27 mouse cellular contexts compared by ENCODE assay signal in genomic region chr5:4675316-4675715, GRCm38 (mm10).
DNase-seq lines count a peak whose midpoint lies in the region; ATAC-seq and TF ChIP-seq lines count a peak whose summit lies in the region.
"Had no signal": no experiment of that assay in that cellular context is flagged by ENCODE, and none has a peak within 500 bp of the region (broad histone marks: within the 10 kb centered on the region; RNA-seq: fewer than 3 reads in every experiment).

No protein-coding gene starts in this region.

- no peak overlapping the region for H3K9ac ChIP-seq in intestine, embryonic 14.5 days (ENCODE audit: low read length)
- H3K9ac ChIP-seq in intestine, embryonic 15.5 days = no peak overlapping the region
- H3K9ac ChIP-seq in midbrain, embryonic 11.5 days (ENCODE audit: low read length) = no peak overlapping the region
- H3K9ac ChIP-seq in midbrain, embryonic 14.5 days (replicated peaks; ENCODE audit: low read length) = no peak overlapping the region
- H3K9ac ChIP-seq: embryonic facial prominence, embryonic 13.5 days; forebrain, embryonic 15.5 days; heart, embryonic 13.5 days; hindbrain, embryonic 15.5 days; limb, embryonic 15.5 days; liver, embryonic 13.5 days; lung, embryonic 15.5 days; midbrain, embryonic 12.5 days; neural tube, embryonic 13.5 days had no signal

- no peak overlapping the region for H3K4me3 ChIP-seq in intestine, embryonic 14.5 days (ENCODE audit: low read depth, low read length)
- H3K4me3 ChIP-seq in intestine, embryonic 15.5 days (replicated peaks) = no peak overlapping the region
- no peak overlapping the region for H3K4me3 ChIP-seq in midbrain, embryonic 11.5 days (ENCODE audit: low read depth, low read length)
- H3K4me3 ChIP-seq in midbrain, embryonic 14.5 days (replicated peaks; ENCODE audit: low read depth, low read length) = no peak overlapping the region
- H3K4me3 ChIP-seq in left cerebral cortex, adult 2 months = no peak overlapping the region
- H3K4me3 ChIP-seq: embryonic facial prominence, embryonic 13.5 days; forebrain, embryonic 10.5 days; forebrain, embryonic 15.5 days; heart, embryonic 13.5 days; hindbrain, embryonic 10.5 days; hindbrain, embryonic 15.5 days; limb, embryonic 10.5 days; limb, embryonic 15.5 days; liver, embryonic 13.5 days; lung, embryonic 15.5 days; midbrain, embryonic 12.5 days; neural tube, embryonic 13.5 days had no signal

- 76% methylated on average over 2 of the region's 2 CpGs for WGBS in intestine, embryonic 14.5 days
- 76% methylated on average over 2 of the region's 2 CpGs for WGBS in intestine, embryonic 15.5 days
- 88% methylated on average over 2 of the region's 2 CpGs for WGBS in midbrain, embryonic 11.5 days
- WGBS in midbrain, embryonic 14.5 days = 92% methylated on average over 2 of the region's 2 CpGs

- no peaks in the 10 kb centered on the region for H3K36me3 ChIP-seq in intestine, embryonic 14.5 days (ENCODE audit: control insufficient read depth, insufficient read depth, low read length)
- H3K36me3 ChIP-seq in intestine, embryonic 15.5 days = no peaks in the 10 kb centered on the region
- H3K36me3 ChIP-seq in midbrain, embryonic 11.5 days (ENCODE audit: control insufficient read depth, insufficient read depth, low read length) = no peaks in the 10 kb centered on the region
- H3K36me3 ChIP-seq in midbrain, embryonic 14.5 days (ENCODE audit: control insufficient read depth, insufficient read depth, low read length) = no peaks in the 10 kb centered on the region
- H3K36me3 ChIP-seq: embryonic facial prominence, embryonic 13.5 days; forebrain, embryonic 10.5 days; forebrain, embryonic 15.5 days; heart, embryonic 13.5 days; hindbrain, embryonic 10.5 days; hindbrain, embryonic 15.5 days; limb, embryonic 10.5 days; limb, embryonic 15.5 days; liver, embryonic 13.5 days; lung, embryonic 15.5 days; midbrain, embryonic 12.5 days; neural tube, embryonic 13.5 days had no signal

- H3K4me1 ChIP-seq in intestine, embryonic 14.5 days (replicated peaks; ENCODE audit: control insufficient read depth, insufficient read depth, low read length) = no peaks in the 10 kb centered on the region
- H3K4me1 ChIP-seq in intestine, embryonic 15.5 days (replicated peaks) = no peaks in the 10 kb centered on the region
- no peaks in the 10 kb centered on the region for H3K4me1 ChIP-seq in midbrain, embryonic 11.5 days (ENCODE audit: control insufficient read depth, insufficient read depth, low read length)
- no peaks in the 10 kb centered on the region for H3K4me1 ChIP-seq in midbrain, embryonic 14.5 days (ENCODE audit: control insufficient read depth, insufficient read depth, low read length)
- H3K4me1 ChIP-seq: embryonic facial prominence, embryonic 13.5 days; forebrain, embryonic 10.5 days; forebrain, embryonic 15.5 days; heart, embryonic 13.5 days; hindbrain, embryonic 10.5 days; hindbrain, embryonic 15.5 days; limb, embryonic 10.5 days; limb, embryonic 15.5 days; liver, embryonic 13.5 days; lung, embryonic 15.5 days; midbrain, embryonic 12.5 days; neural tube, embryonic 13.5 days had no signal

- 0 out of 2 replicates have a peak overlapping the region, but pooled peaks have one; percentile 38 for H3K27ac ChIP-seq in intestine, embryonic 14.5 days (ENCODE audit: low read depth)
- H3K27ac ChIP-seq in intestine, embryonic 15.5 days = no peak overlapping the region
- H3K27ac ChIP-seq in midbrain, embryonic 11.5 days (ENCODE audit: low read depth, low read length) = no peak overlapping the region
- H3K27ac ChIP-seq in midbrain, embryonic 14.5 days (replicated peaks; ENCODE audit: low read depth, low read length) = no peak overlapping the region
- H3K27ac ChIP-seq in left cerebral cortex, adult 2 months = no peak overlapping the region
- H3K27ac ChIP-seq: embryonic facial prominence, embryonic 13.5 days; forebrain, embryonic 10.5 days; forebrain, embryonic 15.5 days; heart, embryonic 13.5 days; hindbrain, embryonic 10.5 days; hindbrain, embryonic 15.5 days; limb, embryonic 10.5 days; limb, embryonic 15.5 days; liver, embryonic 13.5 days; lung, embryonic 15.5 days; midbrain, embryonic 12.5 days; neural tube, embryonic 13.5 days had no signal

- H3K9me3 ChIP-seq in intestine, embryonic 14.5 days (ENCODE audit: control insufficient read depth, low read length) = no peaks in the 10 kb centered on the region
- H3K9me3 ChIP-seq in intestine, embryonic 15.5 days = no peaks in the 10 kb centered on the region
- H3K9me3 ChIP-seq in midbrain, embryonic 11.5 days (ENCODE audit: control insufficient read depth, low read length) = no peaks in the 10 kb centered on the region
- no peaks in the 10 kb centered on the region for H3K9me3 ChIP-seq in midbrain, embryonic 14.5 days (ENCODE audit: control insufficient read depth, low read length)
- H3K9me3 ChIP-seq: embryonic facial prominence, embryonic 13.5 days; forebrain, embryonic 10.5 days; forebrain, embryonic 15.5 days; heart, embryonic 13.5 days; hindbrain, embryonic 10.5 days; hindbrain, embryonic 15.5 days; limb, embryonic 10.5 days; limb, embryonic 15.5 days; liver, embryonic 13.5 days; lung, embryonic 15.5 days; midbrain, embryonic 12.5 days; neural tube, embryonic 13.5 days had no signal

- ATAC-seq in intestine, embryonic 14.5 days (replicated peaks; ENCODE audit: low FRiP score, low TSS enrichment, low read depth) = no peak
- ATAC-seq in intestine, embryonic 15.5 days = no peak
- no peak for ATAC-seq in midbrain, embryonic 11.5 days (ENCODE audit: low FRiP score)
- ATAC-seq in midbrain, embryonic 14.5 days (ENCODE audit: low FRiP score, low TSS enrichment) = no peak
- ATAC-seq: CD4-positive, CD25-positive, alpha-beta regulatory T cell, adult 4 months; forebrain, embryonic 15.5 days; inflammation-experienced regulatory T-cells, adult 6 months had no signal

- H3K4me2 ChIP-seq in intestine, embryonic 14.5 days (ENCODE audit: low read length) = no peak overlapping the region
- no peak overlapping the region for H3K4me2 ChIP-seq in intestine, embryonic 15.5 days (replicated peaks)
- no peak overlapping the region for H3K4me2 ChIP-seq in midbrain, embryonic 11.5 days
- no peak overlapping the region for H3K4me2 ChIP-seq in midbrain, embryonic 14.5 days (ENCODE audit: low read length)
- H3K4me2 ChIP-seq: embryonic facial prominence, embryonic 13.5 days; forebrain, embryonic 15.5 days; heart, embryonic 13.5 days; hindbrain, embryonic 15.5 days; limb, embryonic 15.5 days; liver, embryonic 13.5 days; lung, embryonic 15.5 days; midbrain, embryonic 12.5 days; neural tube, embryonic 13.5 days had no signal

- no peaks in the 10 kb centered on the region for H3K27me3 ChIP-seq in intestine, embryonic 14.5 days (replicated peaks; ENCODE audit: control insufficient read depth, insufficient read depth, low read length)
- H3K27me3 ChIP-seq in intestine, embryonic 15.5 days (replicated peaks) = no peaks in the 10 kb centered on the region
- H3K27me3 ChIP-seq in midbrain, embryonic 11.5 days (ENCODE audit: control insufficient read depth, insufficient read depth, low read length) = no peaks in the 10 kb centered on the region
- no peaks in the 10 kb centered on the region for H3K27me3 ChIP-seq in midbrain, embryonic 14.5 days (ENCODE audit: control insufficient read depth, insufficient read depth, low read length)
- H3K27me3 ChIP-seq: embryonic facial prominence, embryonic 13.5 days; forebrain, embryonic 15.5 days; heart, embryonic 13.5 days; hindbrain, embryonic 15.5 days; limb, embryonic 15.5 days; liver, embryonic 13.5 days; lung, embryonic 15.5 days; midbrain, embryonic 12.5 days; neural tube, embryonic 13.5 days had no signal

- intact Hi-C loops in left cerebral cortex, adult 2 months (cut with DNase I) = no loop called here

- no peak for DNase-seq in intestine, embryonic 14.5 days (ENCODE audit: low spot score)
- DNase-seq in kidney, postnatal 14 days = peak; percentile 11
- no peak for DNase-seq in kidney, adult 18-20 months
- peak; percentile 28 for DNase-seq in midbrain, embryonic 11.5 days (ENCODE audit: low spot score, missing footprints)
- no peak for DNase-seq in midbrain, embryonic 14.5 days
- no peak for DNase-seq in left cerebral cortex, adult 2 months (ENCODE audit: extremely low spot score in 1 of 2, low spot score in 2 of 2)
- DNase-seq: adrenal gland, adult 2 months; adrenal gland, postnatal 36 days; cerebellum, adult 18-20 months; cerebellum, postnatal 10 days; gastrocnemius, postnatal 25 days; kidney, postnatal 25 days; liver, embryonic 13.5 days had no signal

- TF ChIP-seq CTCF in left cerebral cortex, adult 2 months (IDR thresholded peaks at IDR 0.05) = no peak

Comparison
In these comparisons a context has a peak if more than half of its experiments do, and no peak if none do; other contexts are left out.
1. DNase-seq: peak in kidney, postnatal 14 days (single experiment) and midbrain, embryonic 11.5 days (single experiment); none in intestine, embryonic 14.5 days (single experiment), kidney, adult 18-20 months (single experiment), midbrain, embryonic 14.5 days (single experiment) and left cerebral cortex, adult 2 months (0 of 2).